Mouse (Mus musculus) liver, embryonic 16.5 days (tissue): ENCODE measurements around the gene Cdk9. TPM values are rescaled to one million over a fixed set of nuclear protein-coding genes. Genes with fewer than 3 reads are reported as not detected.

ENCODE experiments used
- ATAC-seq: fragments of 200-750 bp; cut with Nextera tagmentation; 2 replicates; pipeline ENCODE4 v1.8.0; 2017; ENCODE audit warnings: low read depth, mild to moderate bottlenecking, moderate number of reproducible peaks, moderate library complexity
- H3K27ac ChIP-seq: fragments of 300-500 bp; sonication (generic); 2 replicates; pipeline ENCODE4 v1.5.1; 2014; ENCODE audit warnings: mild to moderate bottlenecking, low read length
- H3K27me3 ChIP-seq: fragments of 300-500 bp; sonication (generic); 2 replicates; pipeline ENCODE4 v1.6.1; 2014; ENCODE audit warnings: low read depth, low read length, mixed read lengths; ENCODE audit not compliant: control insufficient read depth, insufficient read depth
- H3K36me3 ChIP-seq: fragments of 300-500 bp; sonication (generic); 2 replicates; pipeline ENCODE4 v1.6.1; 2014; ENCODE audit warnings: mild to moderate bottlenecking; ENCODE audit not compliant: control insufficient read depth, insufficient read depth
- H3K4me1 ChIP-seq: fragments of 300-500 bp; sonication (generic); 2 replicates; pipeline ENCODE4 v1.6.1; 2014; ENCODE audit warnings: low read depth, low read length, mixed read lengths; ENCODE audit not compliant: control insufficient read depth
- H3K4me2 ChIP-seq: fragments of 300-500 bp; sonication (generic); 2 replicates; pipeline ENCODE4 v1.6.1; 2014; ENCODE audit warnings: low read depth, low read length, mixed read lengths
- H3K4me3 ChIP-seq: fragments of 300-500 bp; sonication (generic); 2 replicates; pipeline ENCODE4 v1.5.1; 2014; ENCODE audit warnings: low read depth, mild to moderate bottlenecking, low read length
- H3K9ac ChIP-seq: fragments of 300-500 bp; sonication (generic); 2 replicates; pipeline ENCODE4 v1.6.1; 2014; ENCODE audit warnings: low read depth, low read length
- H3K9me3 ChIP-seq: fragments of 300-500 bp; sonication (generic); replicated peaks from 2 replicates; pipeline ENCODE4 v1.6.1; 2016; ENCODE audit warnings: low read length; ENCODE audit not compliant: control insufficient read depth
- WGBS: fragments of 180-500 bp; shearing (Covaris S2); extraction: QIAGEN DNeasy Blood & Tissue Kit; methylation state at CpG from one replicate; pipeline ENCODE4 v1.1.7; 2014; ENCODE audit not compliant: insufficient replicate concordance; 5-methylcytosine and 5-hydroxymethylcytosine counted together
- polyA plus RNA-seq: library from polyadenylated mRNA; unstranded; fragments of >200 nt; fragmentation: Nextera tagmentation; extraction: Ambion mirVana; gene quantifications from 2 replicates; pipeline ENCODE4 v1.2.1, GENCODE M21; 2015

Gene Cdk9
- polyA plus RNA-seq, 1 experiment from 2014 or later, result 40.2 TPM

DNA sequence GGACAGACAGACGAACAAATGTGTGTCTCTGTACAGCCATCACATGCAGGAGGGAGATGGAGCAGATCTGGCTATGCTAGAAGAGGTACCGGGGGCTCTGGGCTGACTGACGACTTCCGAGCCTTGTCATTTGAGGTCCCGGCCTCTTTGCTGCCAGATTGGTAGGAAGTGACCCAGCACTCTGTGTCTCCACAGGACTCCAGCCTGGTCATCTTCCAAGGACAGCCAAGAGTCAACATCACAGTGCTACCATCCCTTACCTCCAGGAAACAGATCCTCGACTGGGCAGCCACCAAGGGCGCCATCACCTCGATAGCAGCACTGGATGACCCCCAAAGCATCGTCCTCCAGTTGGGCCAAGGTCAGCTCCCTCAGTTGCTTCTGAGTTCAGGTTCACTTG, 41.7 kb downstream of the Cdk9 start:
- no peaks in the 10 kb centered on the region for H3K36me3 ChIP-seq
- peaks cover 11% of the 10 kb centered on the region for H3K4me1 ChIP-seq
- no peak for ATAC-seq
- 76% methylated on average over 9 of the region's 9 CpGs for WGBS
- H3K4me2 ChIP-seq, result no peak overlapping the region
- no peak overlapping the region for H3K4me3 ChIP-seq
- H3K9ac ChIP-seq, result no peak overlapping the region
- no peaks in the 10 kb centered on the region for H3K9me3 ChIP-seq
- H3K27me3 ChIP-seq, result no peaks in the 10 kb centered on the region
- no peak overlapping the region for H3K27ac ChIP-seq

DNA sequence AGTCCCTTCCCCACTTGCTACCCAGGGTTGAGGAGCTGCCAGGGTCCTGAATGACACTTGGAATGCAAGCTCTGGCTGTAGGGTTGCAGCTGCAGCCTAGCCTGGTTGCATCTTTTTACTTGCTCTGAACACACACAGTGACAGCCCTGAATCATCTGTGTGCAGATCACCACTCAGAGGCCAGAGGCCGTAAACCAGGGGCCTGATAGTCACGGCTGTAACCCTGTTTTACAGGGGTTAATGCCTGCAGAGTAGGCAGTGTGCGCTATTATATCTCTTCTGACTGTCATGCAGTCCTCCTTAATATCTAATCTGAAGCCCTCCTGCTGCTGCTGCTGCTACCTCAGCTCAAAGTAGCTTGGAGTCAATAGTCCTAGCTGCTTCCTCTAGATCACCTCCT, 43.0 kb downstream of the Cdk9 start:
- H3K27me3 ChIP-seq, result no peaks in the 10 kb centered on the region
- 27% methylated on average over 3 of the region's 3 CpGs for WGBS
- no peaks in the 10 kb centered on the region for H3K9me3 ChIP-seq
- no peak overlapping the region for H3K9ac ChIP-seq
- H3K4me2 ChIP-seq, result no peak overlapping the region
- no peak overlapping the region for H3K27ac ChIP-seq
- H3K4me3 ChIP-seq, result no peak overlapping the region
- ATAC-seq, result peak; percentile 33; the same call in 1 of the 2 replicates
- H3K4me1 ChIP-seq, result peaks cover 17% of the 10 kb centered on the region
- H3K36me3 ChIP-seq, result no peaks in the 10 kb centered on the region

GRCm38 (mm10) chr2:32668176-32668575, 44.7 kb downstream of the Cdk9 start:
- H3K36me3 ChIP-seq, result no peaks in the 10 kb centered on the region
- WGBS, result 75% methylated on average over 7 of the region's 7 CpGs
- H3K27ac ChIP-seq, result no peak overlapping the region
- no peak for ATAC-seq
- H3K4me1 ChIP-seq, result peaks cover 11% of the 10 kb centered on the region
- H3K4me2 ChIP-seq, result no peak overlapping the region
- no peak overlapping the region for H3K4me3 ChIP-seq
- no peaks in the 10 kb centered on the region for H3K9me3 ChIP-seq
- no peak overlapping the region for H3K9ac ChIP-seq
- H3K27me3 ChIP-seq, result no peaks in the 10 kb centered on the region

DNA sequence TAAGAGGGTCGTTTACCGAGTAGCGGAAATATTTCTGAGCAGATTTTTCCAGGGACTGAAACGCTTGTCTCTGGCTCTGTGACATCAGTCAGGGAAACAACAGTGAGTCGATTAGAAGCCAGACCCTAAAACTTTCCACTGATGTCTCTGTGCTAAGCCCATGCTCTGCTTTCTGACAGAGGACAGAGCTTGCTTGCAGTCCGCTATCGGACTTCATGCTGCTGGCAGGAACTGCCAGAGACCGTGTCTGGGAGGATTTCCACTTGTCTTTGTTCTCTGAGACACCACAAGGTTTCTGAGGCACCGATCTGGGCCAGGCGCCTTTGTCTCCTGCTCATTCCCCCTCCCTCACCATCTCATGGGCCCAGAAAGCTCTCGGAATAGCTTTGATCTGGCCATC, 45.1 kb downstream of the Cdk9 start:
- no peak for ATAC-seq
- no peaks in the 10 kb centered on the region for H3K27me3 ChIP-seq
- H3K36me3 ChIP-seq, result no peaks in the 10 kb centered on the region
- 65% methylated on average over 11 of the region's 11 CpGs for WGBS
- H3K4me1 ChIP-seq, result peaks cover 7% of the 10 kb centered on the region
- H3K4me2 ChIP-seq, result no peak overlapping the region
- H3K9me3 ChIP-seq, result no peaks in the 10 kb centered on the region
- H3K27ac ChIP-seq, result no peak overlapping the region
- H3K9ac ChIP-seq, result no peak overlapping the region
- no peak overlapping the region for H3K4me3 ChIP-seq

DNA sequence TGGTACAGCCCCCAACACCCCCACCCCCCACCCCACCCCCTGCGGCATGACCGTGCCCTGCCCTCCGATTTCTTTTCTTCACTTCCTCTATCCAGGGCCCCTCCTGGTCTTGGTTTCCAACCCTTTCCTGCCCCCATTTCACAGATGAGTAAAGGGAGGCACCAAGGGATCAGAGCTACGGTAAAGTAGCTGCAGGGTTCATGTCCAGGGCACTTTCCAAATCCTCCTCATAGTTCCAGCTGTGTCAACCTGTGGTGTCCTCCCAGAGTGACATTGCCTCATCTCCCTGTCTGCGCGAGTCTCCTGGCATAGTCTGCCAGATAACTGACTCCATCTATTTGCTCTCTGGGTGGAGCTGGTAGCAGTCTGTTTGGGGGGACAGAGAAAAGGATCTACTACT, 47.0 kb downstream of the Cdk9 start:
- Histone ChIP-seq H3K9ac (no peak overlapping the region), H3K4me2 (no peak overlapping the region), H3K4me1 (peaks cover 10% of the 10 kb centered on the region), H3K4me3 (no peak overlapping the region), H3K36me3 (no peaks in the 10 kb centered on the region), H3K27ac (no peak overlapping the region), H3K27me3 (no peaks in the 10 kb centered on the region), H3K9me3 (no peaks in the 10 kb centered on the region)
- ATAC-seq, result 0 out of 2 replicates have a peak, but pooled peaks have one; percentile 26
- 51% methylated on average over 6 of the region's 6 CpGs for WGBS

- Histone ChIP-seq H3K9me3 (no peaks in the 10 kb centered on the region), H3K4me3 (no peak overlapping the region), H3K4me1 (peaks cover 10% of the 10 kb centered on the region), H3K36me3 (no peaks in the 10 kb centered on the region), H3K9ac (no peak overlapping the region), H3K27me3 (no peaks in the 10 kb centered on the region), H3K27ac (no peak overlapping the region), H3K4me2 (no peak overlapping the region)
- no peak for ATAC-seq
- WGBS, result 71% methylated on average over 8 of the region's 8 CpGs
Observed at GRCm38 (mm10) chr2:32665345-32665744, 47.5 kb downstream of the Cdk9 start.

DNA sequence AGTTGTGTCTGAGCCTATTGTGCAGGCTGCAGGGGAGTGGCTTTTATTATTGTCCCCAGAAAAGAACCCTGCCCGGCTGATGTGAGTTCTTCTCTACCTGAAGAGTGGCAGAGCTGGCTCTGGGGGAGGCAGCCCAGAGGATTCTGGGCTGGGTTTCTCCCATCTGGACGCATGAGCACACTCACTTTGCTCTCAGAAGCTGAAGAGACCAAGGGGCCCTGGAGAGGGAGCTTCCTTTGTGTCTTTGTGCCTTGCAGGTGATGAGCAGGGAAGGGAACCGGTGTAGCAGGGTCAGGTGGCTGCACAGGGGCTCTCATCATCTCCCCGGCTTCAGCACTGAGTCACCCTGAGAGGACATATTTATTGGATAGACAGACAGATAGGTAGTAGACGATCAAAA, 50.6 kb downstream of the Cdk9 start:
- Histone ChIP-seq H3K27me3 (no peaks in the 10 kb centered on the region), H3K4me3 (no peak overlapping the region), H3K4me2 (no peak overlapping the region), H3K9me3 (no peaks in the 10 kb centered on the region), H3K9ac (no peak overlapping the region), H3K36me3 (no peaks in the 10 kb centered on the region), H3K27ac (no peak overlapping the region), H3K4me1 (peaks cover 26% of the 10 kb centered on the region)
- 65% methylated on average over 5 of the region's 5 CpGs for WGBS
- ATAC-seq, result no peak

DNA sequence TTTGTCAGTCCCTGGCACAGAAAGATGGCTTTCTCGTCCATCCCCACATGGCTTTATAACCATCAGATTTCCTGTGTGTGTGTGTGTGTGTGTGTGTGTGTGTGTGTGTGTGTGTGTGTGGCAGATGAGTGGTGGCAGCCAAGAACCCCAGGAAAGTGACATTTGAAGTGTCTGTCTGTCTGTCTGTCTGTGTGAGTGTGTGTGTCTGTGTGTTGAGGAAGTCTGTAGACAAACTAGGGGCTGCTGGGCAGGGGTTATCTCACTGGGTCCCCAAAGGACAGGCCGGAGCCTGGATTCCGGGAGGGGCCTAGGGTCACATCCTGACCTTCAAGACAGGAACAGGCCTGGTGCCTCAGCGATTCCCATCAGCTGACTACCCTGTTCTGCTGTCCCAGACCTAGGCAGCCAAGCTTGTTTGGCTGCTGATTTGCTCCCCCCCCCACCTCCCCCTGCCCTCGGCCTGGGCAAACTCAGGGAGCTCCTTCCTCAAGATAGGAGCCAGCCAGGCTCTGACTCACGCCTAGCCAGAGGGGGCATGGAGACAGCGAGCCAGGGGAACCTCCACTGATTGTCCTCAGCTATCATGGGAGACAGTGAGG, 51.3 kb downstream of the Cdk9 start:
- H3K4me2 ChIP-seq, result no peak overlapping the region
- peak; percentile 68 for ATAC-seq
- no peak overlapping the region for H3K4me3 ChIP-seq
- no peak overlapping the region for H3K27ac ChIP-seq
- H3K9me3 ChIP-seq, result no peaks in the 10 kb centered on the region
- peaks cover 26% of the 10 kb centered on the region for H3K4me1 ChIP-seq
- WGBS, result 45% methylated on average over 7 of the region's 7 CpGs
- no peaks in the 10 kb centered on the region for H3K27me3 ChIP-seq
- H3K9ac ChIP-seq, result no peak overlapping the region
- H3K36me3 ChIP-seq, result no peaks in the 10 kb centered on the region

DNA sequence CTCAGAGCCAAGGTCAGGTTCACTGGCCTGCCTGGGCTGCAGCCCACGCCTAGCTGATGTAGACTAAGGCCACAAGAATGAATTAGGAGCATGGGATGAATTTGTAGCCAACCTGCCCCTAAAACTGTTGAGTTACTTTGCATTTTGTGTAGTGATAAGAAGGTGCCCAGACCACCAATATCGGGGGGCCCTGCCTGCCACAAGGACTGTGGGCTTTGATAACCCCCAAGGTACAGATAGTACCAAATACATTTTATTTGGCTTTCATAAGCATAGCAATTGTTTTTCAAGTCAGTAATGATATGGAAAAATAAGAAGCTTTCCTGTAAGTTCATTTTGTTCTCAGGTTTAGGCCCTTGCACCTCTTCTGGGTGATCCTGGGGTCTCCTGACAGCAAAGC, 54.0 kb downstream of the Cdk9 start:
- Histone ChIP-seq H3K4me3 (no peak overlapping the region), H3K36me3 (no peaks in the 10 kb centered on the region), H3K27me3 (no peaks in the 10 kb centered on the region), H3K9me3 (no peaks in the 10 kb centered on the region), H3K27ac (peak overlapping the region; percentile 64), H3K4me2 (peak overlapping the region; percentile 11; the same call in 1 of the 2 replicates), H3K4me1 (peaks cover 36% of the 10 kb centered on the region), H3K9ac (no peak overlapping the region)
- ATAC-seq, result peak; percentile 49
- WGBS, result 21% methylated on average over 2 of the region's 2 CpGs
